Mouse (Mus musculus): ENCODE measurements around the gene Slc35e3.
"Not testable (repeated sequence)": the region's sequence is repeated elsewhere in the genome, so short reads cannot be mapped to it uniquely, and the experiment has no call there.

Slc35e3 gene

DNA sequence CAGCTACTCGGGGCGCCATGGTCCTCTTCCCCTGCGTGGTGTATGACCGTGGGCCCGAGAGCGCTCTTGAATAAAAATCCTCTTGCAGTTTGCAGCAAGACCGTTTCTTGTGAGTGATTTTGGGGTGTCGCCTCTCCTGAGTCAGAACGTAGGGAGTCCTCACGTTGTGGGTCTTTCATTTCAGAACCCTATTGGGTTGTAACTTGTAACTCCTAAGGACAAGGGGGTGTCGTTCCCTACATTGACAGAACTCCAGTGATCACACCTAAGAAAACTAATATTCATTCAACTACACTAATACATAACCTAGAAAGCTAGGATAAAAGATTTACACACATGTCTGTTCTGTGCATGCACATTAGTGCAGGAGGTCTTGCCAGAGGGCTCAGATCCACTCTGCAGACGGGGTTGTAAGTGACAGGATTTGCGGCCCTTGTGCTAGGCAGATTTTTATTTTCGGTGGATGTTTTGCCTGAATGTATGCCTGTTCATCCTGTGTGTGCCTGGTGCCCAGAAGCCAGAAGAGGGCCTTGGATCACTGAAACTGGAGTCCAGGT is 3.7 kb upstream of the Slc35e3 start:
- no peak for DNase-seq (ENCODE audit: low read depth)

DNA sequence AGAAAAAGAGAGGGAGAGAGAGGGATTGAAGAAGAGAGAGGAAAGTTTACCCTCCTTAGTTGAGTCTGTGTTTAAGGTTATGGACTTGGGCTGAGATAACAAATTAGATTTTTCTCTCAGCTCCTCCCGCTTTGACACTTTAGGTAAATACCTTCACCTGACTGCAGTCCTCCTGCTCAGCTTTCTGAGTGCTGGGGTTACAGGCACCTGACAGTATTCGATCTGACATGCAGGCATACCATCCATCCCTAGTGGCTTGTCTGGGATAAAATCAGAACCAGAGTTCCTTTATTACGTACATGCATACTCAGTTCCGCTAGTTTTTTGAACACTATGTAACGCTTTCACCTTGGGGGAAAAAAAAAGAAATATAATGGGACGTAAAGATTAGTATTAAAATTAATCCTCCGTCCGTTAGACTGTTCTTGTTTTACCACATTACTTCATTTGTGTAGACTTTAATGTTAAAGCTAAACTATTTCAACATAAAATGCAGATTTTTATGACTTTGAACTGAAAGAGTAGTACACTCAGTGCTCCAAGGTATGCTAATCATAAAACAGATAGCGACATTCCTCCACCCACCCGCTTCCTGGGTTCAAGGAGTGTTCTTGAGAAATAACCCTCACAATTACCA is 3.0 kb upstream of the Slc35e3 start:
- no peak for DNase-seq (ENCODE audit: low read depth)

DNA sequence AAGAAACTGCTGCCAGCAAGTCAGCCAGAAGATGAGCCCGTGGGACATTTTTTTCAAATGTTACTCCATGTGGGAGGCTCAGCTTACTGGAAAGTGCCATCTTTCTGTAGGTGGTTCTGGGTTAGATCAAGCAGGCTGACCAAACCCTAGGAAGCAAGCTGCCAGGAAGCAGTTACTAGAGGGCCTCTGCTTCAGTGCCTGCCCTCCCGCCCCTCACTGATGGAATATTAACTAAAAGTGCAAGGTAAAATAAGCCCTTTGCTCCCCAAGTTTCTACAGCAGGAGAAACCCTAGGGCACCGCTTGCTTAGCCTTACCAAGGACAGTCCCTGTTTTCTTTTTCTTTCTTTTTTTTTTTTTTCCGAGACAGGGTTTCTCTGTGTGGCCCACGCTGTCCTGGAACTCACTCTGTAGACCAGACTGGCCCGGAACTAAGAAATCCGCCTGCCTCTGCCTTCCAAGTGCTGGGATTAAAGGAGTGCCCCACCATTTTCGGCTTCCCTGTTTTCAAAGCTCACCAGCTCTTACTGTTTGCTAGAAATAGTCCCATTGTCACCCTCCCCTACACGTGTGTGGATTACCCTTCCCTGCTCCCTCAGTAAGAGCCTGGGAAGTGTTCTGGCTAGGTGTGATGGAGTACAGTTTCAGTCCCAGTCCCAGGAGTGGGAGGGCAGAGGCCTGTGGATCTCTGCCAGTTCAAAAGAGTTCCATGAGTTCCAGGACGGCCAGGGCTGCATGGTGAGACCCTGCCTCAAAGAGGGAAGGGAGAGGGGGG is 2.3 kb upstream of the Slc35e3 start:
- no peak for DNase-seq (ENCODE audit: low read depth)

GRCm38 (mm10) chr10:117747711-117748110 is 1.5 kb upstream of the Slc35e3 start:
- DNase-seq (ENCODE audit: low read depth): no peak

DNA sequence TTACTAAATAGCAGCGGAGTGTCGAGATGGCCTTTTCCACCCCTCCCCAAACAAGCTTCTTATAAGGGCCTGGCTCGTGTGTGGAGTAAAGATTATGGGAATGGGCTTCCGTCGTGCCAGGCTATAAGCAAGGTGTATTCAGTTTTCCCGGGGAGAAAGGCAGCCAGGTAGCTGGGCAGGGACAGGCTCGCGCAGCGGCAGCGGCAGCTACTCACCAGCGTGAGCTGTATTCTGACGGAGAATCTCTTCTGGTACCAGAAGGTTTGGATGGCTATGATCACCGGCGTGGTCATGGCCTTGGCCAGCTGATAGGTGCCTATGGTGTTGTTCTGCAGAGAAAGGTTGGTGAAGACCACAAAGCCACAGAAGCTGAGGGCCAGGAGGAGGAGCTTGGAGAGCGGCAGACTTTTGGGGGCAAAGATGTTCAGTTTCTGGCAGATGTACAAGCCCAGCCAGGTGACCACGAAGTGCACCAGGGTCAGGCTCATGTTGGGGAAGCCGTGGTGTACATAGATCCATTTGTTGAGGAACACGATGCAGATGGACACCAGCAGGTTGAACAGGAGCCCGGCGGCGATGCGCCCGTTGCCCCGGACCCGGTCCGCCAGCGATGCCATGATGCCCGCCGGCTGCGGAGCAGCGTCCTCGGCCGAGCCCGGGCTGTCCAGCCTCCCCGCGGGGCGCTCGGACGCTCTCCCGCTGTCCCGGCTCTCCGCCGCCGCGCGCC is 432 bp downstream of the Slc35e3 start:
- DNase-seq (ENCODE audit: low read depth): peak; percentile 43

DNA sequence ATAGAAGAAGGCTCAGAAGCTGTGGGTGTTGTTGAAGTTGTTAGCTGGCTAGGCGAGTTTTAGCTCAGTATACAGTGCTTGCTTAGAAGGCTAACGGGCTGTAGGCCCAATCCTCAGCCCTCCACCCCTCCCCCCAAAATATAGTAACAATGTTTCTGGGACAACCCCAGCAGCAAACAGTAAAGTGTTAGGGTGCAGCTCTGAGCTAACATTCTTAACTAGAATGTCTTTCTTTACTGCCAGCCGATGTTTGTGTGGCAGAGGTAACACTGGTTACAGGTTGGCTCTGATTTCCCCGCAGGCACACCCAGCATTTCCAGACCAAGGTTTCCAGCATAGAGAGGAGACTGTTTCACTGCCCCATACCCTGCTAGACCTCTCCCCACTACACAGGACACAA is 2.2 kb downstream of the Slc35e3 start:
- no peak for DNase-seq (ENCODE audit: low read depth)

- DNase-seq (ENCODE audit: low read depth): no peak
Measured at GRCm38 (mm10) chr10:117743182-117743581, 3.0 kb downstream of the Slc35e3 start.

DNA sequence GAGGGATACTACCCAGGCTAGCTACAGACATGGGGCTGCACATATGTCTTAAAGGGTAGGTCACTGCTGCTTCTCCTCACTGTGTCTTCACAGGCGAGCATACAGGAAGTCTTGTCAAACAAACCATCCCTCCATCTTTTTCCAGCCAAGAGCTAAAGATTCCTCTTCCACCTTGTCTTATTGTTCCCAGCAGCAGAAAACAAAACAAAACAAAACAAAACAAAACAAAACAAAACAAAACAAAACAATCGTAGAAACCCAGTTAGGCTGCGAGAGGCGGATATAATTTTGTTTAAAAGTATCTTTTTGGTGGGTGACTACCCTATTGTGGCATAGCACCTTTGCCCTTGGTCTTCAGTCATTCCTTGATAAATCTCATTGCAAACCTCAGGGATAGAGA is 3.5 kb downstream of the Slc35e3 start:
- DNase-seq (ENCODE audit: low read depth): no peak

GRCm38 (mm10) chr10:117741698-117742475 is 4.3 kb downstream of the Slc35e3 start:
- no peak for DNase-seq (ENCODE audit: low read depth)

DNA sequence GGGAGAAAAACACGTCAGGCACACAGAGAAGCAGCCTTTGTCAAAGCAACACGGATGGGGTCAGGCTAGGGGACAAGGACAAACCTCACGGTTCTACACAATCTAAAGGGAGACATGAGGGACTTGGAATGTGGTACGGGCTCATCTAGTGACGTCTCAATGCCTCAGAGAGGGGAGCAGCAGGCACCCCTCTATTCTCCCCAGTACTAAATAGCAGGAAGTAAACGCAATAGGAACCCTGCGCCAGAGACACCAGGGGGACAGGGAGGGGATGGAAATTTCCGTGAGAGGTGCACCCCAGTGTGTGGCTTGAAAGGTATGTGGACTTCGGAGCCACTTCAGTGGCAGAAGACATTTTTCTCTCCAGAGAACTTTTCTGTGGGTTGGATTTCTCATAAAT is 5.2 kb downstream of the Slc35e3 start:
- no peak for DNase-seq (ENCODE audit: low read depth)

- no peak for DNase-seq (ENCODE audit: low read depth)
Measured at GRCm38 (mm10) chr10:117740171-117740570, 6.0 kb downstream of the Slc35e3 start.

DNA sequence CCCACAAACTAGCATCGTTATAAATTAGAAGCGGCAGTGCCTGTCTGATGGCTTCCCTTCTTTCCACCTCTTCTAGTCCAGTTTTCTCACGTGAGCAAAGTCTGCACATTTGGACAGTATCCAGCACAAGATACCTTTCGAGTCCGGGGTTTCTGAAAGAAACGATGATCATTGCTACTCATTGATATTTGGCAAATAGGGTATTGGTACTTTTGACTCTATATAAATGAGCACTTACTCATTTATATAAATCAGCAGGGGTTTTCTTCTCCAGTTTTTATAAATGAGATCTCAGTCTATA is 6.6 kb downstream of the Slc35e3 start:
- no peak for DNase-seq (ENCODE audit: low read depth)

DNA sequence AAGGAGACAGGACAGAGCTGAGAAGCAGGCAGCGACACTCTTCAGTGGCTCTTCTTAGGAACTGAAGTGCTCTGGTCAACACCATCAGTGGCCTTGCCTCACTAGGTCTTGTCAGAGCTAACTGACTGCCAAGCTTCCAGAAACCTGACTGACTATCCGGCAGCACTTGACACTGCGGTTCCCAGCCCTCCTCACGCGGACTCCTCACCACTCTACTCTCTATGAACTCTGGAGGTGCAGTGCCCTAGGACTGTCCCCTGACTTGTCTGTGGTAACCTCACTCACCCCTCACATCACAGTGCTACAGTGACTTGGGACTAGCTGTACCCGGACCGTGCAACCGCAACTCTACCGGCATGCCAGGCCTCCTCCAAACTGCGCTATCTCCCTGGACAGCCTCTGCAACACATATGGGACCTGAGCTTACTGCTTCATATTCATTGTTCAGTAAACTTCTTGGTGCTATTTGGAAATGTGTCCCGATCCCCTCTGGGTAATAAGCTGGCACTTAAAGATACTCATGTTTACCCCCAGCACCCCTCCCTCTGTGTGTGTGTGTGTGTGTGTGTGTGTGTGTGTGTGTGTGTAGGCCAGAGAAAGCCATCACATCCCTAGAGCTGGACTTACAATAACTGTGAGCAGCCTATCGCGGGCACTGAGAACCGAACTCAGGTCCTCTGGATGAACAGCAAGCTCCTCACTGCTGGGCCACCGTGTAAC is 7.1 kb downstream of the Slc35e3 start:
- DNase-seq (ENCODE audit: low read depth): no peak

DNA sequence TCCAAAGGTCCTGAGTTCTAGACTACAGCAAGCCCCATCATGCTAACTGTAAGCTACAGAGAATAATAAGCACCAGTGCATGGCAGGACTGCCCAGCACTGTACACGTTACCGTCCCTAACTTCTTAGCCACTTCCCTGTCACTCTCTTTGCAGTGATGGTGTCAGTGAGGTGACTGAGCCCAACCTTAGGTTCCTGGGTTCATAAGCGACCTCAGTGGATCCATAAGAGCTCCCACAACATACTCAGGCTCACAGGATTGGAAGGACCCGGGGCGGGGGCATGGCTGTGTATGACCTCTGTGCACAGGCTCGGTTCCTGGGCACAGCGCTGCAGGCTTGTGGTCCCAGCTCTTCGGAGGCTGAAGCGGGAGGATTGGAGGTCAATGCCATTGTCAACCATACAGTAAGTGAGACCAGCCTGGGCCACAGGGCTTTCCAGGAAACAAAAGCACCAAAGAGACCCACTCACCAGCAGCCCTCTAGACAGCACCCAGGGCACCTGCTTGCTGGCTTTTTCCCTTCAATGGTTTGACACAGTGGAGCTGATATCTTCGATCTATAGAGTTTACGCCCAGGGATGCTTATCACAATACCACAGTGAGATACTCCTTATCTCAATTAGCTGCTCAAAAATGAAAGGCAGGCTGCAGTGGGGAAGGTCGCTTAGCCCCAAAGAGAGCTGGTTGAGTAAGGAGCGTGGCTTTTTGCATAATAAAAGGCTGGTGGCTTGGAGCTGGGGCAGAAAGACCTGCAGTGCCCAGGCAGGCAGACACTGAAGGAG is 7.8 kb downstream of the Slc35e3 start:
- no peak for DNase-seq (ENCODE audit: low read depth)

DNA sequence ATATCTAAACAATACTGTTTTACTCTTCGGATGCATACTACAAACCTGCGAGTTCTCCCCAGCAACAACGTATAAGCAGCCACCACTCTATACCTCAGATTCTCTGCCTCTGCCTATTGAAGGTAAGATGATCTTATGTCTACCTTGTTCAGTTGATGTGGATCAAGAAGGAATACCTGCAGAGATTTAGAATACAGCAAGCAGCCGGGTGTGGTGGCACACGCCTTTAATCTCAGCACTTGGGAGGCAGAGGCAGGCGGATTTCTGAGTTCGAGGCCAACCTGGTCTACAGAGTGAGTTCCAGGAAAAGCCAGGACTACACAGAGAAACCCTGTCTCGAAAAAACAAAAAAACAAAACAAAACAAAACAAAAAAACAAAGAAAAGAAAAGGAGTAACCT is 8.7 kb downstream of the Slc35e3 start:
- DNase-seq (ENCODE audit: low read depth): not testable (repeated sequence)

DNA sequence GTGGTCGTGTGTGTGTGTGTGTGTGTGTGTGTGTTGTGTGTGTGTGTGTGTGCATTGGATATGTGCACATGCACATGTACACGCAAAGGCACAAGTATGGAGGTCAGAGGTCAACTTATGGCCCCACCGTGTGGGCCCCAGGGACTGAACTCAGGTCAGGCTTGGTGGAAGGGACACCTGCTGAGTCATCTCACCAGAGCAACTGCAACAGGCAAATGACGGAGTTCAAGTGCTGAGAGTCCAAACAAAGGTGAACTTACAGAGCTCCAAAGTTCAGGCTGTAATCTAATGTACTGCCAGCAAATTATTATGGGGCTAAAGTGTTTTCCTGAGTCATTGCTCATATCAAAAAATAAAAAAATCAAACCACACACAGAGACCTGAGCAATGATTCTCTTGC is 9.1 kb downstream of the Slc35e3 start:
- no peak for DNase-seq (ENCODE audit: low read depth)

- no peak for DNase-seq (ENCODE audit: low read depth)
Measured at GRCm38 (mm10) chr10:117736573-117736972, 9.6 kb downstream of the Slc35e3 start.

GRCm38 (mm10) chr10:117735396-117735795 is 10.8 kb downstream of the Slc35e3 start:
- DNase-seq (ENCODE audit: low read depth): not testable (repeated sequence)

- DNase-seq (ENCODE audit: low read depth): not testable (repeated sequence)
Measured at GRCm38 (mm10) chr10:117734104-117734852, 11.9 kb downstream of the Slc35e3 start.

GRCm38 (mm10) chr10:117733626-117734025 is 12.5 kb downstream of the Slc35e3 start:
- DNase-seq (ENCODE audit: low read depth): not testable (repeated sequence)

All from naive thymus-derived CD4-positive, alpha-beta T cell, adult 2 months (primary cell).